Mouse (Mus musculus): Measurements from ENCODE around the gene Brinp2. TPM values are rescaled to one million over a fixed set of nuclear protein-coding genes. Genes with fewer than 3 reads are reported as not detected.

Gene Brinp2
- polyA plus RNA-seq, 1 experiment from 2014 or later = 0.11 TPM

GRCm38 (mm10) chr1:158364461-158364860 is 8.3 kb upstream of the Brinp2 start:
- no peak overlapping the region for H3K27ac ChIP-seq (ENCODE audit: low read depth, low read length)
- H3K9ac ChIP-seq (ENCODE audit: low read depth, low read length) = no peak overlapping the region
- H3K36me3 ChIP-seq (ENCODE audit: control insufficient read depth, insufficient read depth, low read length) = no peaks in the 10 kb centered on the region
- no peaks in the 10 kb centered on the region for H3K4me1 ChIP-seq (ENCODE audit: control insufficient read depth, insufficient read depth, low read length)
- no peak overlapping the region for H3K4me3 ChIP-seq (ENCODE audit: low read length)
- no peaks in the 10 kb centered on the region for H3K9me3 ChIP-seq (ENCODE audit: control insufficient read depth, low read length)
- ATAC-seq (ENCODE audit: low FRiP score, low TSS enrichment) = no peak
- peaks cover 9% of the 10 kb centered on the region; the same call in 1 of the 2 replicates for H3K27me3 ChIP-seq (ENCODE audit: control insufficient read depth, insufficient read depth, low read length)
- H3K4me2 ChIP-seq (replicated peaks; ENCODE audit: low read depth, low read length) = no peak overlapping the region
- WGBS = 64% methylated on average over 1 of the region's 1 CpGs

GRCm38 (mm10) chr1:158362292-158363101 is 6.4 kb upstream of the Brinp2 start:
- H3K27ac ChIP-seq (ENCODE audit: low read depth, low read length) = no peak overlapping the region
- H3K9ac ChIP-seq (ENCODE audit: low read depth, low read length) = peak overlapping the region; percentile 54
- H3K4me2 ChIP-seq (replicated peaks; ENCODE audit: low read depth, low read length) = peak overlapping the region; percentile 73
- no peaks in the 10 kb centered on the region for H3K9me3 ChIP-seq (ENCODE audit: control insufficient read depth, low read length)
- peak overlapping the region; percentile 41 for H3K4me3 ChIP-seq (ENCODE audit: low read length)
- WGBS = 2% methylated on average over 29 of the region's 37 CpGs
- peaks cover 16% of the 10 kb centered on the region; the same call in 1 of the 2 replicates for H3K27me3 ChIP-seq (ENCODE audit: control insufficient read depth, insufficient read depth, low read length)
- H3K36me3 ChIP-seq (ENCODE audit: control insufficient read depth, insufficient read depth, low read length) = no peaks in the 10 kb centered on the region
- H3K4me1 ChIP-seq (ENCODE audit: control insufficient read depth, insufficient read depth, low read length) = no peaks in the 10 kb centered on the region
- ATAC-seq (ENCODE audit: low FRiP score, low TSS enrichment) = peak; percentile 71

GRCm38 (mm10) chr1:158361964-158362291 is 5.8 kb upstream of the Brinp2 start, which contains the start of gene Astn1:
Astn1 (plus strand) TSS chr1:158362273.
- Histone ChIP-seq H3K4me1 (ENCODE audit: control insufficient read depth, insufficient read depth, low read length) (no peaks in the 10 kb centered on the region), H3K9me3 (ENCODE audit: control insufficient read depth, low read length) (no peaks in the 10 kb centered on the region), H3K27me3 (ENCODE audit: control insufficient read depth, insufficient read depth, low read length) (peaks cover 16% of the 10 kb centered on the region; the same call in 1 of the 2 replicates), H3K4me3 (ENCODE audit: low read length) (peak within 1 kb of the TSS; percentile 41), H3K36me3 (ENCODE audit: control insufficient read depth, insufficient read depth, low read length) (no peaks in the 10 kb centered on the region), H3K9ac (ENCODE audit: low read depth, low read length) (peak within 1 kb of the TSS; percentile 54), H3K4me2 (replicated peaks; ENCODE audit: low read depth, low read length) (peak within 1 kb of the TSS; percentile 73), H3K27ac (ENCODE audit: low read depth, low read length) (no peak within 1 kb of the TSS)
- 4% methylated on average over 2 of the region's 2 CpGs for WGBS
- no peak for ATAC-seq (ENCODE audit: low FRiP score, low TSS enrichment)

- Histone ChIP-seq H3K9ac (ENCODE audit: low read depth, low read length) (peak overlapping the region; percentile 35; the same call in 1 of the 2 replicates), H3K27me3 (ENCODE audit: control insufficient read depth, insufficient read depth, low read length) (peaks cover 35% of the 10 kb centered on the region)
- WGBS = 10% methylated on average over 28 of the region's 28 CpGs
Measured at GRCm38 (mm10) chr1:158355177-158356050, 712 bp downstream of the Brinp2 start.

GRCm38 (mm10) chr1:158353656-158354371 is 2.3 kb downstream of the Brinp2 start:
- no peak for ATAC-seq (ENCODE audit: low FRiP score, low TSS enrichment)
- no peaks in the 10 kb centered on the region for H3K9me3 ChIP-seq (ENCODE audit: control insufficient read depth, low read length)
- peaks cover 5% of the 10 kb centered on the region; the same call in 1 of the 2 replicates for H3K4me1 ChIP-seq (ENCODE audit: control insufficient read depth, insufficient read depth, low read length)
- no peak overlapping the region for H3K9ac ChIP-seq (ENCODE audit: low read depth, low read length)
- H3K4me3 ChIP-seq (ENCODE audit: low read length) = no peak overlapping the region
- no peaks in the 10 kb centered on the region for H3K36me3 ChIP-seq (ENCODE audit: control insufficient read depth, insufficient read depth, low read length)
- peaks cover 29% of the 10 kb centered on the region for H3K27me3 ChIP-seq (ENCODE audit: control insufficient read depth, insufficient read depth, low read length)
- H3K27ac ChIP-seq (ENCODE audit: low read depth, low read length) = no peak overlapping the region
- H3K4me2 ChIP-seq (replicated peaks; ENCODE audit: low read depth, low read length) = no peak overlapping the region
- WGBS = 74% methylated on average over 5 of the region's 5 CpGs

More at GRCm38 (mm10) chr1:158355177-158356050, 712 bp downstream of the Brinp2 start:
- Histone ChIP-seq H3K4me2 (replicated peaks; ENCODE audit: low read depth, low read length) (peak overlapping the region; percentile 75), H3K36me3 (ENCODE audit: control insufficient read depth, insufficient read depth, low read length) (no peaks in the 10 kb centered on the region), H3K9me3 (ENCODE audit: control insufficient read depth, low read length) (no peaks in the 10 kb centered on the region), H3K27ac (ENCODE audit: low read depth, low read length) (no peak overlapping the region), H3K4me3 (ENCODE audit: low read length) (peak overlapping the region; percentile 44), H3K4me1 (ENCODE audit: control insufficient read depth, insufficient read depth, low read length) (peaks cover 5% of the 10 kb centered on the region; the same call in 1 of the 2 replicates)
- peak; percentile 53 for ATAC-seq (ENCODE audit: low FRiP score, low TSS enrichment)

GRCm38 (mm10) chr1:158343243-158343714 is 12.8 kb downstream of the Brinp2 start:
- Histone ChIP-seq H3K9ac (ENCODE audit: low read depth, low read length) (no peak overlapping the region), H3K36me3 (ENCODE audit: control insufficient read depth, insufficient read depth, low read length) (no peaks in the 10 kb centered on the region), H3K27ac (ENCODE audit: low read depth, low read length) (no peak overlapping the region), H3K9me3 (ENCODE audit: control insufficient read depth, low read length) (no peaks in the 10 kb centered on the region), H3K4me1 (ENCODE audit: control insufficient read depth, insufficient read depth, low read length) (no peaks in the 10 kb centered on the region), H3K4me2 (replicated peaks; ENCODE audit: low read depth, low read length) (no peak overlapping the region), H3K27me3 (ENCODE audit: control insufficient read depth, insufficient read depth, low read length) (no peaks in the 10 kb centered on the region), H3K4me3 (ENCODE audit: low read length) (no peak overlapping the region)
- peak; percentile 39; the same call in 1 of the 2 replicates for ATAC-seq (ENCODE audit: low FRiP score, low TSS enrichment)
- WGBS = 44% methylated on average over 6 of the region's 6 CpGs

GRCm38 (mm10) chr1:158328839-158329238 is 27.3 kb downstream of the Brinp2 start:
- H3K27me3 ChIP-seq (ENCODE audit: control insufficient read depth, insufficient read depth, low read length) = no peaks in the 10 kb centered on the region
- WGBS = 85% methylated on average over 2 of the region's 2 CpGs
- no peak overlapping the region for H3K27ac ChIP-seq (ENCODE audit: low read depth, low read length)

GRCm38 (mm10) chr1:158328126-158328525 is 28.0 kb downstream of the Brinp2 start:
- Histone ChIP-seq H3K4me1 (ENCODE audit: control insufficient read depth, insufficient read depth, low read length) (no peaks in the 10 kb centered on the region), H3K9me3 (ENCODE audit: control insufficient read depth, low read length) (no peaks in the 10 kb centered on the region), H3K4me2 (replicated peaks; ENCODE audit: low read depth, low read length) (no peak overlapping the region), H3K9ac (ENCODE audit: low read depth, low read length) (no peak overlapping the region), H3K4me3 (ENCODE audit: low read length) (no peak overlapping the region), H3K27me3 (ENCODE audit: control insufficient read depth, insufficient read depth, low read length) (no peaks in the 10 kb centered on the region), H3K36me3 (ENCODE audit: control insufficient read depth, insufficient read depth, low read length) (no peaks in the 10 kb centered on the region), H3K27ac (ENCODE audit: low read depth, low read length) (no peak overlapping the region)
- no peak for ATAC-seq (ENCODE audit: low FRiP score, low TSS enrichment)
- WGBS = 84% methylated on average over 5 of the region's 5 CpGs

More at GRCm38 (mm10) chr1:158328839-158329238, 27.3 kb downstream of the Brinp2 start:
- Histone ChIP-seq H3K36me3 (ENCODE audit: control insufficient read depth, insufficient read depth, low read length) (no peaks in the 10 kb centered on the region), H3K4me1 (ENCODE audit: control insufficient read depth, insufficient read depth, low read length) (no peaks in the 10 kb centered on the region), H3K4me2 (replicated peaks; ENCODE audit: low read depth, low read length) (no peak overlapping the region), H3K9me3 (ENCODE audit: control insufficient read depth, low read length) (no peaks in the 10 kb centered on the region), H3K9ac (ENCODE audit: low read depth, low read length) (no peak overlapping the region), H3K4me3 (ENCODE audit: low read length) (no peak overlapping the region)
- no peak for ATAC-seq (ENCODE audit: low FRiP score, low TSS enrichment)

All from kidney, embryonic 14.5 days (tissue).